Mouse (Mus musculus) brain, adult 2 months (tissue): Measurements from ENCODE around the gene 5730522E02Rik.

Experiments
- DNase-seq: peaks from one replicate; pipeline ENCODE4 v3.0.0; 2011; ENCODE audit warnings: low read depth, low spot score

Gene 5730522E02Rik

DNA sequence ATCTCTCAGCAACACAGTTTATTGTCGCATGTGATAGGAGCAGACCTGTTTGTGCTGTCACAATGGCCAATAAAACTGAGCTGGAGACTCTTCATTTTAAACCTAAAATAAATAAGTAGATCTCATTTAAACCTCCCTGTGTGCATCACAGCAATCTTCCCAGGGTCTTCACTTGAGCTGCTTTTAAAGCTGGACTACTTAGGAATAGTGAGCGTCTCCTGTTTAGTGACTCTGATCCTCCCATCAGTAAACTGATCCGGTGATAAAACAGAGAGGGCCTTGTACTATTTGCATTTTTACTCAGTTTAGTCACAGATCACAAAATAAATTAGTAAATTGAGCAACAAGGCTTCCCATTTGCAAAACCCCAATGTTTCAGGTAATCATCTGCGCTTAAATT, 206.5 kb downstream of the 5730522E02Rik start:
- DNase-seq: no peak

DNA sequence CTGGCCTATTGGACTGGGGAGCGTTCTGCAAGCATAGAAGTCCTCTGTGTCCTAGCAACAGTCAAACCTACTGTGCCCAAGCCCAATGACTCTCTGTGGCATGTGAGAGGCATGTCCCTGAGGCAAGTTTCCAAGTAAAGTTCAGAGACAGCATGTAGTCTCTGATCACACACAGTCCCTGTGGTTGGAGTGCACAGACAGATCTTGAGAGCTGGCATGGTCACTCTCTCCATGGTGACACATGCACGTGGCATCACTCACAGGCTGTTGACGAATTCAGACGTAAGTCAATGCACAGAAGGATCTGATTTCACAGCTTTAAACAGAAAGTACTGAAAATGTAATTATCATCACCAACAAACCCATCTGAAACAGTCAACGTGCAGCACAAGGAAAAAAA, 210.8 kb downstream of the 5730522E02Rik start:
- no peak for DNase-seq

DNA sequence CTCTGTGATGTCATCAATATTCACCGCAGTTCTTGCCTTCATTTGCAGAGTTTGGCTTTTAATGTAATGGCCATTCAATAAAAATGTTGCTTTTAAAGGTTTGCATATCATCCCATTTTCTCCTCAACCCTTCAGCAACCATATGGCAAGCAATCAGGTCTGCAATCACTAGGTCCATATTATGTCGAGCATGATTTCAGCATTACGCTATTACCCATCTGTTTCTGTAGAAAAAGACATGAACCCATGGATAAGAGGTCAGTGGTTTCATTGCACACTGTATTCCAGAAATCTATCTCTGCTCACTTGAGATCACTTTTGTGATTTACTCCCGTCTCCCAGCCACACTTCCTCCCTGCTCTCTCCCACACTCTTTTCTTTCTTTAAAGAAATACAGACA, 213.1 kb downstream of the 5730522E02Rik start:
- no peak for DNase-seq

DNA sequence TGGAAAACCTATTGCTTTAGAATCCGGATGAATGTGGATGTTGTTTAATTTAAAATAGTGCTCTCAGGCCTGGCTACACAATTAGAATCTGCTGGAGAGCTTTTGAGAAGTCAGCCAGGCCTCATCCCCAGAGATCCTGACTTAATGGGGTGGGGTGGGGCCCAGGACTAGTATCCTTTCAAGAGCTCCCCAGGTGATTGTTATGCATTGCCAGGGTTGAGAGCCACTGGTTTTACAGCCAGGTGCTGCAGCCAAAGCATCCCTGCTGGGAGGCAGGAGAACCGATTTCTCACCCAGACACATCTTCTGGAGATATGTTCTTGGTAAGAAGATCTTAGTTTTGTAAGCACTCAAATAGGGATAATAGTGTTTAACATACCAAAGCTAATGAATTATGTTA, 216.4 kb downstream of the 5730522E02Rik start:
- DNase-seq: no peak

DNA sequence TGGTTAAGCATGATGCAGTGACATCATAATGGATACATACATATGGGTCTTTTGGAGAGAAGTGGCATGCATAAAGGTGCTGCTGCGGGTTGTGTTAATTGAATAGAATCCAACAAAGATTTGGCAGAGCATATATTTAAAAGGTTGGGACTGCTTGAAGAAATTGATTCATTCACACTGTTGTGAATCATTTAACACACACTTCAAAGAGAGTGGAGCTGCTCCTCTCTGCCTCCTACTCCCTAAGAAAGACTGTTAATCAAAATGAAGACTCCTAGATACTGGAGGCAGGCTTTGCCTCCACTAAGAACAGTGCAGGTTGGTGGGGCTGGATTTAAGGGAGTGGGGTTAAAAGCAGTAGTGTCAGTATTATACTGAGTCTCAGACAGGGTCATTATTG, 218.3 kb downstream of the 5730522E02Rik start:
- peak; percentile 63 for DNase-seq

DNA sequence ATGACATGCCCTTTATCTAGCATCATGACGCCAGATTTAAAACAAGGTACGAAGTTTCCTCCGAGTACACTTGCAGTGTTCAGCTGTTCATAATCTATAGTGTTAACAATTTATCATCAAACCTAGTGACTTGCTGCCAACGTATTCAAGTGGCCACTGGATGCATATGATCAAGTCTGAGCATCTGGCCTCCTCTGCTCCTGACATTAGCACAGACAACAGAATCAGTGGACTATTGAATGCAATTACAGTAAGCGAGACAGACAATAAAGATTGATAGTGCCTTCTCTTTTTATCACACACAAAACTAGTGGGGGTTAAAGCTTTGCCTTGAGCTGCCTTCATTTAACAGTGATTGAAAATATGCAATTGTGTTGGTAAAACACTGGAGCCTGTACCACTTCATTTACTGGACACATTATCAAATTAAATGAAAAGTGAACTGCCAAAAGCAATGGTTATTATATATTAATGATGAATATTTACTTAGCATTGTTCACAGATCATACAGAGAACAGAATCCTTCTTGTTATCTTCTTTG, 231.8 kb downstream of the 5730522E02Rik start:
- DNase-seq: no peak

DNA sequence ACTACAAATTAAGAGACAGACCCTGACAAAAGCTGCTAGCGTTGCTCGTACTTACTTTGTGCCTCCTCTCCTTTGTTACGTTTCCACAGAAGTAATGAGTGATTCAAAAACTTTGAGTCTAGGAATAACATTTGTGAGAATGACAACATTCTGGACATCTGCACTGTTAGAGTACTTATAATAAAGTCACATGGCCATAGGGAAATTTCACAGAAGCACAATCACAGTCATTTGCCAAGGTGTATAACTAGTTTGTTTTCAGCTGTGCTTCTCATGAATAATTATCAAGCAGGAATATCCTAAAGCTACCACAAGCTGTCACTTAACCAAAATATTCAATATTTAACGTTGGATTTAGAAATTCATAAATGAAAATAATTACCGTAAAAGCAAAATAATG, 269.1 kb downstream of the 5730522E02Rik start:
- DNase-seq: peak; percentile 9

DNA sequence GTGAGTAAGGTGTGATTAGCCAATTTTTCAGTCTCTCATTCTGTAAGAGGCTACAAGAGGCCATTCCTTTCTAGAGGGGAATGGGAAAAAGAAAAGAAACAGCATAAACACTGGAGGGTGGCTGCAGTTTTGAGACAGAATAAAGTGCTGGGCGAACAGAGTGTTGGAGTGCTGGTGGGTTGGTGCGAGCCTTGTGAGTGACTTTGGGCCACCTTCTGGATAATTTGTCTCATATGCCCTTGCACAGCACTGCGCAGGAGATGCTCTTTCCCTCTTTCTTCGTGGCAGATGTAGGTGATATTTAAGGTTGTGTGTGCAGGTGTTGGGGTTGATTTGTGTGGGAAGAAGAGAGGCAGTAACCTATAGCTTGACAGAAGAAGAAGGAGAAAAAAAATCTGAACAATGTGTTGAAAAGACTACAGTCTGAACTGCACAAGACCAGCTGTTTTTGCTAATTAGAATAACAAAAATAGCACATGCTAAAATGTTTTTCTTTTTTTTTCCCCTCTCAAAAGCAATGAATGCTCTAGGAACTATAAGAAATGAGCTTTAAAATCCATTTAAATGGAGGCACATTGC, 269.8 kb downstream of the 5730522E02Rik start:
- peak; percentile 48 for DNase-seq

DNA sequence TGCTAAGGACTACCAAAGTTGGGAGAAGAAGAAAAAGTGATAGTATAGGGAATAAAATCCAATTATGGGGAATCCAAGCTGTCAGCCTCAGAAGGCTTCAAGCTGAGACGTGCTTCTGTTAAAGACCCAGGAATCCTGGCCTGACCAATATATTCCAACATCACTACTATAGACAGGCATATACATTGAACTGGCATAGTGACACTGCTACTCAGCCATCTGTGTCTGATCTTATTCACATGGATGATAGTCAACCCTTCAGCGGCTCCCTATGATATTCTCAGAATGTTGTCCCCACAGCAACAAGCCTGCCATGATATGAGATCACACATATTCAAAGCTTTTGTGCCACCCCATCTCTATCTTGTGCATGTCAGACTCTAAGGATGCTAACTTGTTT, 284.3 kb downstream of the 5730522E02Rik start:
- no peak for DNase-seq

DNA sequence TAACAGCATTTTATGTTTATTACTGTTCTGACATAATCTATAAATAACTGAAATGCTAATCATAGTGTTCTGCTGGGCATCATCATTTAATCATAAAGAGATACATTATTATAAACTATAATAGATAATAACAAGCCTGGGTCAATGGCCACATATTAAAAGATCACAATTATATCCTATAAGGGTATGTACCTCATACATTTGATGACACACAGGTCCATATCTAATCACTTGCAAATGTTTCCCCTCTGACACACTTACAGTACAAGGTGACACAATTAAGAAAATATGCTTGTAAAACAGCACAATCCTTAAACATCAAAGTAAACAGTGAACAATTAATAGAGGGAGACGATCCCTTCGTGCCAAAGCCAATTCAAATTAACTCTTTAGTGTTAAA, 308.2 kb downstream of the 5730522E02Rik start:
- no peak for DNase-seq

DNA sequence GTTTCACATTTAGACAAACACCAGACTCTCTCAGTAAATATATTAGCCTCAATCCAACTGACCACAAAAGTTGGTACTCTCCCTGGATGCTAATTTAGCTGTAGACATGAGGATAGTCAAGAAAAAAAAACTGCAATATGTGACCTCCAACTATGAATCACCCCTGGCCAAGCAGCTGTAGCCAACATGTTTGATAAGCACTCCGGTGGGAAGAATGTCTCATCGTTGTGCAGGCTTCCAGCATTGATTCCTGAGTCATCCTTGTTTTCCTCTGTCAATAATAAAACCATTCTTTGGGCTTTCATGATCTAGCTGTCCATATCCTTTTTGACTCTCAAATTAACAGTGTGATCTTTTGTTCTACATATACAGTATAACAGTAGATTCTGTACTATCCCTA, 308.9 kb downstream of the 5730522E02Rik start:
- DNase-seq: peak; percentile 22

DNA sequence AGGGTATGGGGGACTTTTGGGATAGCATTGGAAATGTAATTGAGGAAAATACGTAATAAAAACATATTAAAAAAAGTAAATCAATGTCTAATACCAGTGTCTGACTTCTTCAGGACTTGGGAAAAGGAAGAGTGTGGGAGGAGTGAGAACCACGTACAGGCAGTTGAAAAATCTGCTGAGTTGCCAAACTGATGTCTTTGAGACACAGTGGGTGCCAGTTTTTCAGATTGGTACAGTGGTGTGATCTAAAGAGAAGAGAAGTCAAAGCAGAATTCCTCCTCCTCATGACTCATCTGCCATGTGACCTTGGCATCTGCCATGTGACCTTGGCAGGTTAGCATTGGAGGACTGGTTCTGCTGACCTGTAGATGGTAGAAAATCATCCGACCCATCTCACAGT, 316.7 kb downstream of the 5730522E02Rik start:
- DNase-seq: peak; percentile 40

DNA sequence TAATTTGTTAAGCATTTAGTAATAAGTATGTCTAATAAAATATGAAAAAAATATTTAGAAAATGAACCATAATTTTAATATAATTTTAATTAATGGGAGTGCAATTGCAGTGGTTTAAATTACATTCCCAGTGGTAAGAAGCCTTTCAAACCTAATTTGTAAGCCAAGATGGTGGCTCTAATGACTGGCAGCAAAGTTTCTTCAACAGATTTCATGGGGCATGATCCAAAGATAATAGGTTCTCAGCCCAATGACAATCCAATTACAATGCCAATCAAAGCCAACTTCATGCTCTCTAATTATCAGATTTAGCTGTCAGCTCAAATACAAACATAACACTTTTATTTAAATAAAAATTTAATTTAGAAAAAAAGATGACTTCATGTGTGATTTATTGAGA, 337.6 kb downstream of the 5730522E02Rik start:
- no peak for DNase-seq

DNA sequence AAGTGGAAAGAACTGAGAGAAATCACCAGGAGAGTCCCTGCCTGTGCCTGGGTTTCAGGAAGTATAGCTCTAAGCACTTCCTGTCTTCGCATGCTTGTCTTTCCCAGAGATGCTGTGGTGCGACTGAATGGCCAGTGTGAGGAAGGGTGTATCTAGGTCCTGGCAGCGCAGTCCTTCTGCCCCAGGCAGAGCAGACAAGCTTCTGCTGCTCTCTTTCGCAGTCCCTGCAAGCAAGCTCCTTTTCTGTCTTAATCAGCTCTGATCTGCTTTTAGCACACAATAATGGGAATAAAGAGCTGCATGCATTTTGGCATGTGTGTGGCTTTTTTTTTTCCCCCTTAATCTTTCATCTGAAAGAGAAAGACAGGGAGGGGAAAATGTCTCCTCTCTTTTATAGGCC, 338.2 kb downstream of the 5730522E02Rik start:
- peak; percentile 26 for DNase-seq

DNA sequence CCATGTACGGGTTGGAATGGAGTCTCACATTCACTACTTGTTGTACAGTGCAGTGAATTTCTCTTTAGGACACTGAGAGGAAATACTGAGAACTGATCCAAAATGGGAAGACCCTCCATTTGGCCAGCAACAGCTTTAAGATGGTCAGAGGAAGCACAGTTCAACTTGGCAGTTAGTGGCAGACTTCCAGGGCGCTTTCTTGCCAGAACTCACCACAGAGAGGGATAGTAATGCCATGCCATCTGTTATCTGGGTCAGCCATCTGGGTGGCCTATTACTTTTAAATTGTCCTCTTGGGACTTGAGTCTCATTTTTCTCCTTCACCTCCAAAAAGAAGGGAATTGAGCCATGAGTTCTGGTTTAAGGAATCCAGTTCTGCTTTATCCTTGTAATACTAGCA, 344.3 kb downstream of the 5730522E02Rik start:
- peak; percentile 45 for DNase-seq

DNA sequence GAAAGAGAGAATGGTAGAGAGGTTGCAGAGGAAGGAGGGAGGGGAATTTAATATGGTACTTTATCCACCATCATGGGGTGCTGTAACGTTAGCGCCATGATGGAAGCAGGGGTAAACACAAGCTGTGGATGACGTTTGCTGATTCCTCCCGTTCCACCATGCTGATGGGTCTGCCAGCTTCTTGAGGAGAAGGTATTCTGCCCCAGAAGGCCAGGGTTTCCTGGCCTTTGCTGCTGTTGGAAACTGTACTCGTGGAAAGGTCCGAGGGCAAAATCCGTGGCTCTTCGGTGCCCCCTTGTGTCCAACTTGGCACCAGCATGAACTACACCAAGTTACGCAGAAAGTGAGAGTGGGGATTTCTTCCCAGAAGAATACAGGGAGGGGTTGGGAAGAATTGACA, 347.9 kb downstream of the 5730522E02Rik start:
- peak; percentile 79 for DNase-seq

DNA sequence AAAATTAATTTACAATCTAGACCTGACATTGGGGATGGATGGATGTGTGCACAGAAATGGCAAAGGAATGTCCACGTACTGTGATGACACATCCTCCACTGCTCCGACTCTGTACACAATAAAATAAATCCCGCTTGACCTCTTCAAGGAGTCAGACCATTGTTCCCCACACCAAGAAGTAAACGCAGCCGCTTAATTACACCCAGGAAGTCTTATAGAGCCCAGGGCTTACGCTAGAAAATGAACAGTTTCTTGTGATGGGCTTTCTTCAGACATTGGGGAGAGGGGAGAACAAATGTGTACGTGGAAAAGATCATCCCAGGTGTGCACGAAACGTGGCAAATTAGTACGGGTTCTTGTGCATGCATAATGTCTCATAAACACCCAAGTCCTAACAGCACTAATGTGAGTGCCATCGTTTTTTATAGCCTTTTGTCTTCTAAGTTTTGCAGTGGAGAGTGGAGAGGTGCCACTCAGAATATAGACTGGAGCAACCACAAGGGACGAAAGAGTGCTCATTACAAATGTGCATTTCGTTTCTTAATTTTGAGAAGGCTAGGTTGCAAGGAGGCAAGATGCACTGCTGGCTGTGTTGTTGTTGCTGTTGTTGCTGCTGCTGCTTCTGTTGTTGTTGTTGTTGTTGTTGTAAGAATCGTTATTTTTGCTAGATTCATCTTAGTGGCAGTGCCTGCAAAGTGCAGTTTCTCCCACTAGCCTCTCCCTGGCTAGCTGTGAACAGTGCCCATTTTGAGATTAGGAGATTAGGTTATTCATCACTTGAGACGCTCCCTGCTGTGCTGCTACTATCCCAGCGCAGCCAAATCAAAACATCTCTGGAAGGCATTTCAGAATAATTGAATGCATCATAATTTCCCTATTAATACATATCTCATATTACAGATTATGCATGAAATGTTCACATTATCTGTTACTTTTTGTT, 353.7 kb downstream of the 5730522E02Rik start:
- no peak for DNase-seq

DNA sequence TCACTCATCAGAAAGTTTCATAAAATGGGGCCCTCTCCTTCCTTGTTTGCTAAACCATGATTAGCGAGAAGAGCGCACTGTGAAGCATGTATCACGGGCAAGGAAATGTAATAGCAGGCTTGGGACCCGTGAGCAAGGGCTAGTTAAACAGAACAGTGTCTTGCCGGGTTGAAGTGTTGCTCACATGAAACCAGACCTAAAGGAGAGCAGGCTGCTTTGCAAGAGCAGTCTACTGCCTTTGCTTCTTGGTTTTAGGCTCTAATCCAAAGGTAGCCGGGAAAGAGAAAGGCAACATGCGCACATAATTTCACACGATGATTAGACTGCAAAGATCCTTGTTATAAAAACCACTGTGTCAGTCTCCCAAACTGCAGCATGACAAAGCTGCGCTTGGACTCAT, 354.8 kb downstream of the 5730522E02Rik start:
- DNase-seq: peak; percentile 67

DNA sequence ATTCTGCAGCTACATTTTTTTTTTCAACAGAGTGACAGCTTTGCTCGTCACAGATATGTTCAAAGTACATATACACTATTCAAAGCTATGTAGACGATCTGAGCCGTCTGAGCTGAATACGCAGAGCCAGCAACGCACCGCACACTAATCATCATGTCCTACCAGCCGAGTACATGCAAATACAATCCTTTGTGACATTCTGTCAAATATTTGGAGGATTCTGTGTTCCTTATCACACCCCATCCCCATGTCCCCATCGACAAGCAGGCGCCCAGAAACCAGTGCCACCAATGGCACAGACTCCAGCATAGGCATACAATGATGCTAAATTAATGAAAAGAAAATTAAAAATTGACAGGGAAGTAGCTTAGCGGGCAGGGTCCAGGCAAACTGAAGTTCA, 356.3 kb downstream of the 5730522E02Rik start:
- DNase-seq: no peak

DNA sequence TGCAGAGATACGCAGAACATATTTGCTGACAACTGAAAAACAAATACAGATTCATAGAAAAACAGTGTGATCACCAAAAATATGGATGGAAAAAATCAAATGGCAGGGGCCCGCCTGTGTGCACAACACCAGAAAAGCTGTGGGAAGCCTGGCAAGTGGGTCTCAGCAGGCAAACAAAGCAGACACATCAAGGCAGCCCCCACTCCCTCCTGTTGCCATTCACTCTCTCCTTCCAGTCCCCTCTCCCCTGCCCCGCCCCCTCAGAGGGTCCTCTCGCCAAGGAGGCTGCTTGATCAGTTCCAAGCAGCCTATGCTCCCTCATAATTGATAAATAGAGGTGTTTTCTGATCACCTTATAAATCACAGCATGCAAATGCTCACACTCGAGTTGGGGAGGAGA, 357.5 kb downstream of the 5730522E02Rik start:
- DNase-seq: no peak

DNA sequence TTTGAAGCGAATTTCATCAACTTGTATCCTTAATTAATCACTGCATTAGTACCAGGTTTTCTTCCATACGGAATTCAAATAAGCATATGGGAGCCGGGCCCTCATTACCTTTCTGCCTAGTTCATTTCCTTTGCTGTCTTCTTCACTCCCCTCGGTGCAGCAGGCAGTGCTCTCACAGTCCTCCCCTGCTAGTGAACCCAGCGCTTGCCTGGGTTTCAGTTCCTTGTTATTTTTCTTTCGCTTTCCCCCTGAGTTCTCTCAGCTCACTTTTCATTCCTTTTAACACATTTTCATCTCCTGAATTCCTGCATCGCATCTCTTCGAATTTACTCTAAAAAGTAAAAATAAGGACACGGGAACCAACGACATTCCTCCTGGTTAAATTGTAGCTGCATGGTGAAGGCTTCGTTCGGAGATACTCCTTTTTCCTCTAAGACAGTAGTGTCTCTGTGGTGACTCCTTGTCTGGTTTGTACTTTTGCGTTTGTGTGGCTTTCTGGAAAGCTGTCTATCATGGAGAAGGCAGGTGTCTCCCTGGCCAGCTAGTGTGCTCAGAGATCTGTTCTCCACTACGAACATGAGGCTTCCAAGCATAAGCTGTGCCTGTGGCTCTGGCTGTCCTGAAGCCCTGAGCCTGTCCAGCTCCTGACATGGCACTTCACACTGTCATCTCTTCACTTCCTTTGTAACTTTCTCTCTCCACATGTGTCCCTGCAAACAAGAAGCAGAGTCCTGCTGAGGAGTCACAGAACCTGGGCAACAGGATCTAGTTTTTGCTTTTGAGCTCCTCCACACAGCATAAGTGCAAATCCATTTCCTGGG, 361.5 kb downstream of the 5730522E02Rik start:
- DNase-seq: peak; percentile 43

DNA sequence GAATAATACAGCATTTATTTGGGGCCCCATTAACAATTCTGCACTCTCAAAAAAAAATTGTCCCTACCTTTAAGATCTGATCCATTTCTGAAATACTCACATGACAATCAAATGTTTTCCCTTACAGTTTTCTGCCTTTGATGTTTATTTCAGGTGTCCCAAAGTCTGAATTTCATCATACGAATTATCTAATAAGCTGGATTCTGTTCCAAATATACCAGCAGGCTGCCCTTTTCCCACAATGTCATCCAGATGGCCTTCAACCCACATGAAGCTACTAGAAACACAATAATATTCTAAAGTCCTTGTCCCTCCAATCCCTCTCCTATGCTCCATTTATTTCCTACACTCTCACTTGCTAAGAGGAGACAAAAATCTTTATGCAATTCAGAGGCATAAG, 372.1 kb downstream of the 5730522E02Rik start:
- no peak for DNase-seq
